Mouse (Mus musculus) T-cell, adult 2 months (primary cell): Measurements from ENCODE around the gene Npr2.

Source experiments
- DNase-seq: peaks from one replicate; pipeline ENCODE4 v3.0.0; 2022; ENCODE audit warnings: low spot score

The Npr2 gene

GRCm38 (mm10) chr4:43629106-43629817 is 2.5 kb upstream of the Npr2 start:
- no peak for DNase-seq

GRCm38 (mm10) chr4:43630030-43630581 is 1.6 kb upstream of the Npr2 start:
- DNase-seq, result peak; percentile 66

DNA sequence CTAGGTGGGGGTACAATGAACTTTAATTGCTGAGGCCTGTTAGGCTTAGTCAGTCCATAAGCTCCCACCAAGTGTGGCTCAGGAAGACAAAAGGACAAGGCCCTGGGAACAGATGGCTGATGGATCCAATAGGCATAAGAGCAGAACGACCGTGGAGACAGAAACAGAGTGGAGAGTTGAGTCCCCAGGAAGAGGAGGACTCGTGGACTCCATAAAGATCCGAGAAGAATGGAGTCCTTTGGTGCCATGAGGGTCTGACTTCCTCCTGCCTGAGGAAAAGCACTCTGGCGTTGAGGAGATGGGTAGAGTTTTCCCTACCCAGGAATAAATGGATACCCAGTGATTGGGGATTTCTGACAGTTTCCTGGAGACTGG is 1.1 kb upstream of the Npr2 start:
- no peak for DNase-seq

DNA sequence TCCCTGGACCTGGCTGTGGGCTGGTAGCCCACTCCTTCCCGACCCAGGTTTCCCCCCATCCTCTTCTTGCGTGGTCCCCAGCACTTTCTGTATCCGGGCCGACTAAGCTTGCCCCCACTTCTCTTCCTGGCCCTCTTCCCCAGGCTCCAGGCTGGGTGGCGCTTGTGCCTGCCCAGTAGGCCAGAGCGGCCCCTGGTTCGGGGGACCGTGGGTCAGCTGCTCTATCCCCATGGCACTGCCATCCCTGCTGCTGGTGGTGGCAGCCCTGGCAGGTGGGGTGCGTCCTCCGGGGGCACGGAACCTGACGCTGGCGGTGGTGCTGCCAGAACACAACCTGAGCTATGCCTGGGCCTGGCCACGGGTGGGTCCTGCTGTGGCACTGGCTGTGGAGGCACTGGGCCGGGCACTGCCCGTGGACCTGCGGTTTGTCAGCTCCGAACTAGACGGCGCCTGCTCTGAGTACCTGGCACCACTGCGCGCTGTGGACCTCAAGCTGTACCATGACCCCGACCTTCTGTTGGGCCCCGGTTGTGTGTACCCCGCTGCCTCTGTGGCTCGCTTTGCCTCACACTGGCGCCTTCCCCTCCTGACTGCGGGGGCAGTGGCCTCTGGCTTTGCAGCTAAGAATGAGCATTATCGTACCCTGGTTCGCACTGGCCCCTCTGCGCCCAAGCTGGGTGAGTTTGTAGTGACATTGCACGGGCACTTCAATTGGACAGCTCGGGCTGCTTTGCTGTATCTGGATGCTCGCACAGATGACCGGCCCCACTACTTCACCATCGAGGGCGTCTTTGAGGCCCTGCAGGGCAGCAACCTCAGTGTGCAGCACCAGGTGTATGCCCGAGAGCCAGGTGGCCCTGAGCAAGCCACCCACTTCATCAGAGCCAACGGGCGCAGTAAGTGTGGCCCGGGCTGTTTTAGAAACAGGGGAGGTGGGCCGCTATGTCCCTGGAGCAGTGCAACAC is 503 bp downstream of the Npr2 start:
- DNase-seq, result no peak

DNA sequence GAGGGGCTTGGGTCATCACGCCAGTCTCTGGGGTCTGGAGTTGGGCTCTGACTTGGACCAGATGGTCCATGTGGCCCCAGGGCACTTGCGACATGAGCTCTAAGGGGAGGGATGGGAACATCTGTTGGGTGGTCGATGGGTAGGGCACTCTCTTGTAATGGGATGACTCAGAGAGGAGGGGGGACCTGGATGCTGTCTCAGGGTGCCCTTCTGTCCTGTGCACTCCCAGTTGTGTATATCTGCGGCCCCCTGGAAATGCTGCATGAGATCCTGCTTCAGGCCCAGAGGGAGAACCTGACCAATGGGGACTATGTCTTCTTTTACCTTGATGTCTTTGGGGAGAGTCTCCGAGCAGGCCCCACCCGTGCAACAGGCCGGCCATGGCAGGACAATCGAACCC is 1.6 kb downstream of the Npr2 start:
- DNase-seq, result no peak

GRCm38 (mm10) chr4:43633736-43634135 is 2.0 kb downstream of the Npr2 start:
- DNase-seq, result no peak

DNA sequence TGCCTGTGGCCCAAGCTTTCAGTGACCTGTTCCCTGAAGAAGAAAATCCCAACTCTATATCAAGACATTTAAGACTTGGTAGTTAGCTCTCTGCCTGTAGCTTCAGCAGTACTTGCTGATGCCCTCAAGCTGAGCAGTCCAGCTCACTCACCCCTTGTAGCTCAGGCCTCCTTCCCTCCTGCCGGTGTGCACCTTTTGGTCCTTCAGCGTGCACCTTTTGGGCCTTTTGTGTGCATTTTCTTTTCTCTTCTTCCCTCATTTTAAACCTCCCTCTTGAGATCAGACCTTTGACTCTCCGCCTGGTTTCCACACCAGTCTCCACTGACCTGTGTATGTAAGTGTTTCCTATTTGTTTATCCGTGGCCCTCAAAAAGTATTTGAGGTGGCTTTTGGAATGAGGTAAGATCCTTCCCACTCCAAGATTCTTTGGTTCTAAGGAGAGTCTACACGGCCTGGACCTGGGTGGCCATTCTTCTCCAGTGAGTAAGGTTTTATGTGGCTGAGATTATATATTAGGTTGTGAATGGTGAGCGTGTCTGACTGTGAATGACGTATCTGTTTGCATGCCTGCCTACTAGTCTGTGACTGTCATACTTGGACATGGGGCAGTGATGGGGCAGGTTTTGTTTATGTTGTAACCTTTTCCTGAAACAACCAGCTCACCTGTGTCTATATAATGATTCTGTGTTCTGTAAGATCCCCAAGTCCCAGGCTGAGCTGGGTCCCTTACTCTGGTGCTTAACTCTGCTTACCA is 3.1 kb downstream of the Npr2 start:
- DNase-seq, result no peak

DNA sequence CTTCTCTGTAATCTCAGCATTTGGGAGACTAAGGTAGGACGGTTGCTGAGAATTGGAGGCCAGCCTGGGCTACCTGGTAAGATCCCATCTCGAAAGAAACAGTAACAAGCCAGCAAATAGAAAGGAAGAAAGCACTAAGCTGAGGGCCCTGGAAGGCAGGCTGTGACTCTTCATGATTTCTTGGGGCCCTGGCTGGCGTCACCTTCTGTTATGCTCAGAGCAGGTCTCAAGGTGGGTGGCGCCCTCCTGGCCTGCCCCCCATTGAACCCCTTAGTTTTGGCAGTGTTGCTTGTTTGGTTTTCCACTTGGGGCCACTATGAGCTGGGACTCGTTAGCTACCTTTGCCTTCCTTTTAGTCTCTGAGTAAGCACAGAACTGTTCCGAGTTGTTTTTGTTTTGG is 5.0 kb downstream of the Npr2 start:
- DNase-seq, result no peak

- no peak for DNase-seq
Observed at GRCm38 (mm10) chr4:43640076-43640475, 8.3 kb downstream of the Npr2 start.

DNA sequence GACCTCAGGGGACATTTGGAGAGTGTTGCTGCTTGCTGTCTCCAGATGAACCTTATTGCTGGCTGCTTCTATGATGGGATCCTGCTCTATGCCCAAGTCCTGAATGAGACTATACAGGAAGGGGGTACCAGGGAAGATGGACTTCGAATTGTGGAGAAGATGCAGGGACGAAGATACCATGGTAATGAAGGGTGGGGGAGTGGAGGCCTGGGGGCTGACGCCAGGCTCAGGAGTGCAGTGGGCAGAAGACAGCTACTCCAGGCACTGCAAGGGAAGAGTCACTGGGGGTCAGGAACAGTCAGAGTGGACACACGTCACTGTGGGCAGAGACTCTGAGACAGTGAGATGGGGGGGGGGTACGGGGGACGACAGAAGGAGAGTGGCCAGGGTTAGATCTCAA is 8.8 kb downstream of the Npr2 start:
- DNase-seq, result no peak

DNA sequence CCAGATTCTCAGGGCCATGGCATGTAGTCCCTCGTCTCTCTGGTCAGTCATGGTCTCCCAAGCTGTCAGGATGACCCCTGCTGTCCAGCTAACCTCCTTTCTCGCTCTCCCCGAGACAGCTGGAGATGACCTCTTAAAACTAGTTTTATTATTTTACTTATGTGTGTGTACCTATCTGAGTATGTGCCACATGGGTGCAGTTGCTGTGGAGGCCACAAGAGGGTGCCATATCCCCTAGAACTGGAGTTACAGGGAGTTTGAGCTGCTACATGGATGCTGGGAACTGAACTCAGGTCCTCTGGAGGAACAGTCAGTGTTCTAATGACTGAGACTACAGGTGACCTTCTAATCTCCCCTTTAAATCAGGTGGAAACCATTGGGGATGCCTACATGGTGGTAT is 18.0 kb downstream of the Npr2 start:
- no peak for DNase-seq

DNA sequence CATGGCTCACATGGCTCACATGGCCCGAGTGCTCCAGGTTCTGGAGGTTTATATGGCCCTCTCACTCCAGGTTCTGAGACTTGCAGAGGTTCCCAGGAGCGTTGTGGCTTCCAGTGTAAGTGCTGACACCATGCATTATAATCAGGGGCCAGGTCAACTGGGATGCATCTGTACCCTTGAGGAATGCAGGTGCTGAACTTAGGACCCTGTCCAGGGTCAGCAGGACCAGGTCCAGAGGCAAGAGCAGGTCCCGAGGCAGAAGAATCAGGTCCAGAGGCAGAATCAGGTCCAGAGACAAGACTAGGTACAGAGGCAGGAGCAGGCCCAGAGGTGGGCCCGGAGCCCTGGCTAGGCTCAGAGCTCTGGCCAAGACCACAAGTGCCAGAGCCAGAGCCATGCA is 21.0 kb downstream of the Npr2 start:
- DNase-seq, result no peak

DNA sequence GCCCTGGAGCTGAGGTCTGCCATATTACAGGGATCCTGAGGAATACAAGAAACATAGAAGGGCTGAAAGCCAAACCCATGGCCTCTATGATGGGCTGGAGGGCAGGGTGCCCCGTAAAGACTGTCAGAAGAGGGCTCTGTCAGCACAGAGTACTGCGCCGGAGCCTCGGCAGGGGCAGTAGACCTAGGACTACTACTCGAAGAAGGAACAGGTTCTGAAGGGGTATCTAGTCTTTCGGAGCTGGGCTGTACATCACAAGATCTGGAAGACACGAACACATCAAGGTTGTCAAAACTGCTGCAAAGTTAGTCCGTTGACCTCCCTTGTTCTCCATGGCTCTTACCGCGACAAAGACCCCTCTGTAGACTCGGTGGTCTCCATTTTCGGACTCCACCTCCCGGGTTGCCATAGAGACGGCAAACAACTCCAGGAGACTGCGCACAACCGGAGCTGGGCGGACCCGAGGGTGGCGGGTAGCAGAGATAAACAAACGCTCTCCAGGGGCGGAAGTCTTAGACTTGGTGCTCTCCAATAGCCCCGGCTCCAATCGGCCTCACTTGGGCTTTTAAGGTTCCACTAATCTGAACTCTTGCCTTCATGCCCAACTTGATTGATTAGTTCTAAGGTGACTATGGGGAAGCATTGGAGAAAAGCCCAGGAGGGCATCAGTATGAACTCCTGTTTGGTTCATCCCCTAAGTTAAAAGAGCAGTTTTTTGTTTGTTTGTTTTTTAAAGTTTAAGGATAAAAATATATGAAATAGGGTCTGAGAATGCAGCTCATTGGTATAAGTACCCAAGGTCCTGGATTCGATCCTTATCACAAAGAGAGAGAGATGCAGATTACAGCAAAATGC is 21.7 kb downstream of the Npr2 start, which contains the start of gene Spag8:
Gene Spag8 (minus strand): TSS at position 434 of the 855 bp plus-strand sequence.
- peak; percentile 39 for DNase-seq

DNA sequence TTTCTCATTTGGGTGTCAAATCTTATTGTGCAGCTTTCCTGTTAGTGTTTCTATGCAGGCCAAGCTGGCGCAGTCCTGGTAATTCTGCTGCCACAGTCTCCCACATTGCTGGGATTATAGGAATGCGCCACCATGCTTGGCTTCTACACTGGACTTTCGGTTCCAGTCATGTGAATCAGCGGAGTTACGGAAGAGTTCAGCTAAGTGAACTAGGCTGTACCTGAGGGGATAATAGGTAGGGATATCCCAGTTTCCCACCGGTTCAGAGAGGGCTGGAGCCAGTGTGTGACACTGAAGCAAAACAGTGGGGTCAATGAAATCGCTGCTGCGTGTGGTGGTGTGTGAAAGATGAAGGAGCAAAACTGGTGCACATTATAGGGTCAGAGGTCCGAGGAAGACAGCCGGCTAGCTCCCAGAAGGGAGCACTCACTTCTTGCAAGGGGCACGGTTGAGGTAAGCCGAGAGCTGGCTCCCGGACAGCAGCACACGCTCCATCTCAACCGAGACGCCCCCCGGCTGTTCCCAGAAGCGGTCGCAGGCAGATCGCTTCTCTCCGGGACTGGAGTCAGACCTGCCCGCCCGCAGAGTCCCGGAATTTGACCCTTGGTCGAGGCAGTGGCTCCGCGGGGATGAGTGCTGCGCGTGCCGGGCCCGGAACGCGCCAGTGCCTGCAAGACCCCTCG is 24.1 kb downstream of the Npr2 start:
- DNase-seq, result no peak

DNA sequence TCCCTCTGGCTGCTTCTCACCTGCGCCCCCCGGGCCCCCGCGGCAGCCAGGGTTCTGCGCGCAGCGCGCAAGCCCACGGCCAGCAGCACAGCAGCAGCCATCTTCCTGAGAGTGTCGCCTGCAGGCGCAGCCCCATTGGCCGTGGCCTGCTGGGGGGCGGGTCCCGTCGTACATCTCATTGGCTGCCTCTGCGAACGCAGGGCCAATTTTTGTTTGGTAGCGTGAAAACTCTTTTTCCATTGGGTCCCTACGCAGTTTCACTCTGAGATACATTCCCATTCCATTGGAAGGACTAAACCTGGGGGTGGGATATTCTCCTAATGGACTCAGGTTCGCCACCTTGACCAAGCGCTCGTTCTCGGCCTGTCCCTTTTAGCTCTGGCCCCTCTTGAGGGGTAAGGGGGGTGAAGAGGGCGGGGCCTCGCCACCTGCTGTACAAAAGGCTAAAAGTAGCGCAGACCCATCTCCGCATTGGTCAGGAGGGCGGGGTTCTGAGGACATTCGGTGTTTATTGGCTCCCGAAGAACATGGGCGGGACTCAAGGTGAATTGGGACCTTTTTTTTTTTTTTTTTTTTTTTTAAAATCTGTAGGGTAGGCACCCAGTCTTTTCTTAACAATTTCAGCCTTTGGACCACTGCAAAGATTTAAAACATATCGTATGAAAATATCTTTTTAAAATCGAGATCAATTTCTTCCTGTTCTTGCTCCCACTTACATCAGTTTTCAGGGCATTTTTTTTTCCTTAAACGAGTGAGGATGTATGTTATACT is 24.8 kb downstream of the Npr2 start, which contains the start of gene Hint2:
Gene Hint2 (minus strand): TSS at position 128 of the 771 bp plus-strand sequence.
- DNase-seq, result peak; percentile 94

- no peak for DNase-seq
Observed at GRCm38 (mm10) chr4:43657146-43657545, 25.4 kb downstream of the Npr2 start.

GRCm38 (mm10) chr4:43666412-43666811 is 34.7 kb downstream of the Npr2 start:
- no peak for DNase-seq

DNA sequence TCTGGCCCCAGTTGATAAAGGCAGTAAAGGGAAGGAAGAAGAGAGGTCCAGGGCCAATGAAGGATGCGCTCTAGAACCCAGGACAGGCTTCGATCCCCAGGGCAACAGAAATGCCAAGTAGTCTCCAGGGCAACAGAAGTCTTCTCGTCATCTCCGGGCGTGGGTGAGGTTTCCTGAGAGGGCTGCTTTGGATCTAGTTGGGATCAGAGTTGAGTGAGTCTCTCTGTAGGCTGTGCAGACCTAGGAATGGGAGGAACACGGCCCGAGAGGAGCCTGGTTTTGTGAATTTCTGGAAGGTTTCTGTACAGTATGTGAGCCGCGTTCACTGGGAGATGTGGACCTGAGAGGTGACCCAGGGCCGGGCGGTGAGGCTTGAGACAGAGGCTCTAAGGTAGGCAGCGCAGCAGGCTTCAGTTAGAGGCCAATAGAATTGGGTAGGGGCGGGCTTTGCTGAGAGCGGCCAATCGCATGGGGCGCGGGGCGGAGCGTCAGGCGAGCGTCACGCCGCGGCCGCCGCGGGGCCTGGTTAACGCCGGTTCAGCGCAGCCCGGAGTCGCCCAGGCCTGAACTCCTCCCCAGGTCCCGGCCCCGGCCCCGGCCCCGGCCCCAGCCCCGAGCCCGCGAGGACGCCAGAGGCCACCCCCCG is 37.2 kb downstream of the Npr2 start, which contains the start of the genes Tmem8b and Fam221b:
Gene Tmem8b (plus strand): TSS at position 190 of the 646 bp plus-strand sequence.
Gene Fam221b (minus strand): TSS at position 364 of the 646 bp plus-strand sequence.
- peak; percentile 85 for DNase-seq

- DNase-seq, result peak; percentile 8
Observed at GRCm38 (mm10) chr4:43669428-43669794, 37.7 kb downstream of the Npr2 start.
